Mouse (Mus musculus) cerebellum, postnatal 4 days (tissue): Measurements from ENCODE around the gene Strip2.

Source experiments
- DNase-seq, 2 experiments: peaks; one replicate each; pipeline ENCODE4 v3.0.0; 2022; ENCODE audit warnings: low spot score in 2 of 2, mixed read lengths in 1 of 2

Gene Strip2

DNA sequence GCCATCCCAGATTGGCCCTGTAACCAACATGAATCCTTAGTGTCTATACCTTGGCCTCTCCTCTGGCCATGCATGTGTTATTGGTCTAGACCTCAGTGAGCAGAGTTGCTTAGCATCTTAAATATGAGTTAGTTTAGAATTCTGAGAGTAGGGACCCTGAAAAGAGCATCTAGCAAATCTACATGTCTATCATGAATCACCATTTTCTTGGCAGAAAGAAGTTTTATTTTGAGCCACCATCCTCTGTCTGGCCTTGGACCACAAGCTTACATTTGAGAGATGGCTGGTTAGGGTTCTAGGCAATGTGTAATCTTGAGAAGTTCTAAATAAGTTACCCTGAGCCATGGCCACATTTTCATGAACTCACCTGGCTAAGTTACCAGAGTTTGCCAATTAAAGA, 13.3 kb downstream of the Strip2 start:
- DNase-seq = no peak

- DNase-seq = no peak
These were observed 13.9 kb downstream of the Strip2 start for GRCm38 (mm10) chr6:29930665-29931064.

DNA sequence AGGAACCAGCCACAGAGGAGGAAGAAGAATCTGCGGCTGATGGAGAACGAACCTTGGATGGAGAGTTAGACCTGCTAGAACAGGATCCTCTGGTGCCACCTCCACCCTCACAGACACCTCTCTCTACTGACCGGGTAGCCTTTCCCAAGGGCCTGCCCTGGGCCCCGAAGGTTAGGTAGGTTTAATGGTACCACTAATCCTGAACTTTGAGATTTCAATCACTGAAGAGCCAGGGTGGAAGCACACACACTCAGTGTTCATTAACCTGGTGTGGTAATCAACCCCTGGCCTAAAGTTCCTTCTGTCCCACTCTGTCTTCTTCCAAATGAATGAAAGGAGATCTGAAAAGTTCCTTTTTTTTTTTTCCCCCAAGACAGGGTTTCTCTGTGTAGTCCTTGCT, 14.4 kb downstream of the Strip2 start:
- DNase-seq = no peak

DNA sequence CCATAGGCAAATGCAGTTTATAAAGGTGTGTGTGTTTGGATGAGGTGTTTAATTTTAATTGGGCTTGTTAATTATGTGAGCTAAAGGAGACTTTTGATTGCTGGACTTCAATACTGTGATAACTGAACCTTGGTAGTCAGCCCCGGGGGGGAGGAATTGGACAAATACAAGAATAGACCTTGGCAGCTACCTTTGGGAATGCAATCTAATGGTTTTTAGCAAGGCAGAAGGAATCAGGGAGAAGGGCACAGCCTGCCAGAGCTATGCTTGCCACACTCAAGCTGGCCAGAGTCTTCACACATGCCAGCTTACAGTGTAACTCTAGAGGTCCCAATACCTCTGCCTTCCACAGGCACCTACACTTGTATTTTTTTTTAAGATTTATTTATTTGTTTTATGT, 18.9 kb downstream of the Strip2 start:
- DNase-seq = no peak

DNA sequence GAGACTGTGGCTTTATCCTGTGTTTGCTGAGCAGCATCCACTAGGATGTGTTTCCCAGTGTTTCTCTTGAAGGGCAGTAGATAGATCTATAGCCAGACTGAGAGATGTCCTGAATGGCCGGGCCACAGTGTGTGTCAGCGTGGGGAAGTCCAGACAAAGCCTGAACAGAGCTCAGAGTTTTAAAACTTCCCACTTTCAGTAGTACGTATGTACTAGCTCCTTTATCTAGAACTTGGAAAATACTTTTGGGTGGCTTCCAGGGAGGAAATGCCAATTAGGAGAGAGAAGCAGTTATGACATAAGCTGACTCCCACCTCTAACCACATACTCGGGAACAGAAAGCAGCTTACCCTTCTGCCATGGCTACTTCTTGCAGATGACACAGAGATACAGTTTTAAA, 23.6 kb downstream of the Strip2 start:
- no peak for DNase-seq

- no peak for DNase-seq
These were observed 24.2 kb downstream of the Strip2 start for GRCm38 (mm10) chr6:29941036-29941435.

GRCm38 (mm10) chr6:29944465-29944864, 27.7 kb downstream of the Strip2 start:
- DNase-seq = no peak

DNA sequence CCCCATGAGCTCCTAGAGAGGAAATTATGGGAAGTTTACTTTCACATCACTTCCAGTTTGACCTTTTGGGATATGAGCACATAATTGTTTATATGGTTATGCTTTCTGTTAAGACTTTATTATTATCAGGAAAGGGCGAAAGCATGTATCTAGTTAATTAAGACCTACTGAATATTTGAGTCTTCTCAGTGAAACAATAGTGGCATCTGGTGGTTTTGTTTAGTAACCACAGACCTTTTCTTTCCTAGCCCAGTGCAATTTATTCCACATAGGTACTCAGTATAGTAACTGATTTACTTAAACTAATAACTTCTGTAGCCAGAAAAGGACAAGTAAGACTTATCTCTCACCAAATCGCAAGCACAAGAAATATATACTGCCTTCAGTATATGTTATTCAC, 29.8 kb downstream of the Strip2 start:
- no peak for DNase-seq

- DNase-seq = no peak
These were observed 31.0 kb downstream of the Strip2 start for GRCm38 (mm10) chr6:29947823-29948222.

DNA sequence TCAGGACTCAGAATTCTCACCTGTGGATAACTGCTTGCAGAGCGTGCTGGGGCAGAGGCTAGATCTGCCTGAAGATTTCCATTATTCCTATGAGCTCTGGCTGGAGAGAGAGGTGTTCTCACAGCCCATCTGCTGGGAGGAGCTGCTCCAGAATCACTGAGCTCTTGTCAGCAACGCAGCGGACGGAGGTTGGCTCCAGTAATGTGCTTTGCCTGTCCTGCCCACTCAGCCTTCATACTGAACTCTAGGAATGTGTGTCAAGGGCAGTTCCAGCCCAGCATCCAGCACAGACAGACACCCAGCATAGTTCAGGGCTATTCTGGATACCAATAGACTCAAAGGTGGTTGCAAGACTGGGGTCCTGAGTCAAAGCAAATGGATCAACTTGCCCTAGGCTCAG, 39.9 kb downstream of the Strip2 start:
- DNase-seq = no peak

DNA sequence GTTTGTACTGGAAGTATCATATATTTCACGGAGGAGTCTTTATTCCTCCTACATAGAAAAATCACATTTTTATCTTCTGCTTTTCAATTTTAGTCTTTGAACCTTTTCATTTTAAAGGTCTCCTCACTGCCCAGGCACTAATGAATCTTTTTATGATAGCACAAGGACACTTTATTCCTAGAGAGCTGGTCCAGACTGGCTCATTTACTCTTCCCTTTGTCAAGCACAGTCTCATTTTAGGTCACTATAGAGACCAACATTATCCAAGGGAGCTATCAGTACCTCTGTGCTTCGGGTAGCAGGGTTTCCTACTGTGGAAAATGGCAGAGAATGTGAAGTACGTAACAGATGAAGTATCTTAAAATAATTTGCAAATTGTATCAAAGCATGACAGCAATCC, 41.9 kb downstream of the Strip2 start:
- DNase-seq = no peak

- no peak for DNase-seq
These were observed 44.3 kb downstream of the Strip2 start for GRCm38 (mm10) chr6:29961081-29961480.

DNA sequence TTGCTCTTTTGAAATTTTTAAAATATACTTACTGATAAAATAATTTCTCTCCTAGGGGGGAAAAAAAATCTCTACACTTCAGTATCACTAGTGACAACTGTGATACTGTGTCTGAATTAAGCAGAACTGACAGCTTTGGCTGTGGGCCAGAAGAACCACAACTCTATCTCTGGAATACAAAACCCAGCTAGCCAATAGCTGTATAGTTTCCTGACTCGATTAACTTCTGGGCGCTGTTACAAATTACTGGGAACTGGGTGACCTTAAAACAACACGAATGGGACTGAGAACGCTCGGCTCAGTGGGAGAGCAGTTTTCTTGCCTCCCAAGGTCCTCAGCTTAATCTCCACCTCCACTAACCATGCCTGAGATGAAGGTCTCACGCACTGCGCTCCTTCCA, 51.1 kb downstream of the Strip2 start:
- peak in 1 of 2 experiments; percentile 8 for DNase-seq

- DNase-seq = no peak
These were observed 56.5 kb downstream of the Strip2 start for GRCm38 (mm10) chr6:29973341-29973740.

DNA sequence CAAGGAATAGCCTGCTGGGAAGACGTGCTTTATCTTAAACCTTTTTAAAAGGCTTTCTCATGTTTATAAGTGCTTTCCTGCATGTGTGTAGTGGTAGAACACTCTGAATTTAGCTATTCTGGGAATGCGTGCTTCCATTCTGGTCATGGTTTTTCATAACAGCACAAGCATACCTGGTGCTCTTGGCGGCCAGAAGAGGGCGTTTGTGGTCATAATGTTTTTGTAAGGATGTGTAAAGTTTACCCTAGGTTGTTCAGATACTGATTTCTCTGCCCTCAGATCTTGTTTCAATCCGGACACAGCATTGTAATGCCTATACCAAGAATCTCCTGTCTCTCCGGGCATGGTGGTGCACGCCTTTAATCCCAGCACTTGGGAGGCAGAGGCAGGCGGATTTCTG, 58.0 kb downstream of the Strip2 start:
- no peak for DNase-seq

GRCm38 (mm10) chr6:29980461-29980860, 63.6 kb downstream of the Strip2 start:
- no peak for DNase-seq

DNA sequence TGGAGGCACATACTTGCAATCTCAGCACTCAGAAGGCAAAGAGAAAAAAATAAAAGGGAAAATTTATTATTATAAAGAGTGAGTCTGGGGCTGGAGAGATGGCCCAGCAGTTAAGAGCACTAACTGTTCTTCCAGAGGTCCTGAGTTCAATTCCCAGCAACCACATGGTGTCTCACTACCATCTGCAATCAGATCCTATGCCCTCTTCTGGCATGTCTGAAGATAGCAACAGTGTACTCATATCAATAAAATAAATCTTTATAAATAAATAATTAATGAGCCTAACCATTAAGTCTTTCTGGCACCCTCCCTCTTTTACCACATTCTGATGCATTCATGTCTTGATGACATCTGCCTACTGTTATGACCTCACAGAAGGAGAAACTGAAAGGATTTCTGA, 65.0 kb downstream of the Strip2 start:
- no peak for DNase-seq

DNA sequence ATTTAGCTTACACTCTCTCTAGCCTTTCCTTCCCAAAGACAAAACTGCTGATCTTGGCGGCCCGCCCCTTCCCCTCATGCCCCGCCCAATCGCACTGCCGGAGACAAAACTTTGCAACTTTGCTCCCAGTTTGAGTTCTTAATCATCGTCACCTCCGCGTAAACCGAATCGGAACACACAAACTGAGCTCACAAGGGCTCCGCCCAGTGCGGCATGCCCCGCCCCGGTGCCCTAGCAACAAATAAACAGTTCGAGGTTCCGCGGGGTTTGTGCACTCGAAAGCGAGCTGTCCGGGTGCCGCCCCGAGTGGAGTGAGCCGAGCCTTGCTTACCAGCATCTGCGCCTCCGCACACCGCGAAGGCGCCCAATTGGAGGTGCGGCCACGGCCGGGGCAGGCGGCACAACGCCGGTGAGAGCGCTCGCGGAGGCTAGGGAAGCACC, 68.3 kb downstream of the Strip2 start:
- DNase-seq = peak in 1 of 2 experiments; percentile 27

- no peak for DNase-seq
These were observed 68.7 kb downstream of the Strip2 start for GRCm38 (mm10) chr6:29985504-29985903.

- DNase-seq = no peak
These were observed 69.2 kb downstream of the Strip2 start for GRCm38 (mm10) chr6:29985986-29986385.

- no peak for DNase-seq
These were observed 70.4 kb downstream of the Strip2 start for GRCm38 (mm10) chr6:29987246-29987645.

DNA sequence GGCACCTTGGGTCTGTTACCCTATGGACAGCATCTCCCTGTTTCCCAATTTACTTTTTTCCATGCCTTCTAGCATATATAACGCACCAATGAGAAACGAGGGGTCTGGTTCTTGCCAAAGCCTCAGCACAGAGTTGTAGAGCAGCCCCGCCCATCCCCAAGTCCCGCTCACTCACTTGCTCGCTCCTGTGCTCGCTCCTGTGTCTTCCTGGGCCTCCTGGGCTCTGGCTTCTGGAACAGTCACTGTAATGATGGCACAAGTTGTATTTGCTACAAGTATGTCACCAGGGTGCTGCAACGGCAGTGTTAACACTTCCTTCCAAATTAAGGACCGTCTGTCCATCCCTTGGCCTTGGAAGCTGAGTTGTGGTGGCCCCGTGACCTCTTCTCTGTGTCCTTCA, 81.3 kb downstream of the Strip2 start:
- DNase-seq = no peak

GRCm38 (mm10) chr6:29998771-29999170, 82.0 kb downstream of the Strip2 start:
- DNase-seq = no peak

DNA sequence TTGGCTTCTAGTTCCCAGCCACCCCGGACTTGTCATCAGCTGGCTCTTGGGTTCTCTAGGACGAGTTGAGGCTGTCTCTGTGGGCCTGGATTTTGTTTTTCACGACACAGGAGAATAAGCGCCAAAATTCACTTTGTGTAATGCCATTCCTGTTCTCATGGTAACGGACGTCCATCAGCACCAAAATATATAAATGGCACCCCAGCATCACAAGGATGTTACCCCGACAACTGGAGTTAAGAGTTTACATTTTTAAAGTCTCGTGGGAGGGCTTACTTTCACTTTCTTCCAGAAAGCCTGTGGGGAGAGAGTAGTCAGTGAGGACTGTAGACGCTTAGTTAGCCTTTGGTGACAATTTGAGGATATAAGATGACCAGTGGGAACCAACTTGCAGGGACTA, 85.8 kb downstream of the Strip2 start:
- no peak for DNase-seq

DNA sequence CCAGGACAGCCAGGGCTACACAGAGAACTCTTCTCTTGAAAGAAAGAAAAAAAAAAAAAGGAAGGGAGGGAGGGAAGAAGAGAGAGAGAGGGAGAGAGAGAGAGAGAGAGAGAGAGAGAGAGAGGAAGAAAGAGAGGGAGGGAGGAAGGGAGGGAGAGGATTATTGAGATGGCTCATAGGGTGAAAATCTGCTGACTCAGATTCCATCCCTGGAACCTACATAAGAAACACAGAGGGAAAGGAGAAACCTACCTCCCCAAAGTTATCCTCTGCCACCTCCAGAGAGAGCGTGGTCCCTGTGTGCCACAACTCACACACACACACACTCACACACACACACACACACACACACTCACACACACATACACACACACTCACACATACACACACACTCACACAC, 89.0 kb downstream of the Strip2 start:
- DNase-seq = no peak
